Mouse (Mus musculus) lung, adult 2 months (tissue): Measurements from ENCODE around the gene Tmem102.

Experiments
- CTCF ChIP-seq: fragments of 200-500 bp; IDR thresholded peaks from 2 replicates; pipeline ENCODE4 v1.5.1; 2011; ENCODE audit warnings: mild to moderate bottlenecking, low read length, control low read depth; ENCODE audit not compliant: insufficient read depth
- POLR2A ChIP-seq: fragments of 200-500 bp; IDR thresholded peaks from 2 replicates; pipeline ENCODE4 v1.6.1; 2011; ENCODE audit warnings: low read depth, mild to moderate bottlenecking, control low read depth, low read length, borderline replicate concordance; ENCODE audit errors: extremely low read depth

- no peak for TF ChIP-seq CTCF
- TF ChIP-seq POLR2A: no peak
These were observed 28.9 kb downstream of the Tmem102 start for GRCm38 (mm10) chr11:69776488-69776887.
